Mouse (Mus musculus) cerebellum, postnatal 10 days (tissue): Measurements from ENCODE around the gene Hip1.

Experiments used
- DNase-seq, 2 experiments: peaks; one replicate each; pipeline ENCODE4 v3.0.0; 2021; ENCODE audit warnings: mixed read lengths in 2 of 2

The Hip1 gene

DNA sequence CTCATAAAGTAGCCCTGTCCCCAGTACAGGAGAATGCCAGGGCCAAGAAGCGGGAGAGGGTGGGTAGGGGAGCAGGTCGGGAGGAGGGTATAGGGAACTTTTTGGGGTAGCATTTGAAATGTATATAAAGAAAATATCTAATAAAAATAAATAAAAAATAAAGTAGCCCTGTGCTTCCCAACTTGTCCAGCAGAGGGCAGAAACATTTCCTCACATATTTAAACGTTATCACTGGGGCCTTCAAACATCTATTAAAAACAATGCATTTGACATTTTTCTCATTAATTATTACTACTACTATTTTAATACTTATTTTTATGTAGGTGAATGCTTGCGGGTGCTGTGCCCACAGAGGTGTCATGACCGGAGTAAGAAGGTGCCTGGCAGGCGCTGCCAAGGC lies 177.1 kb downstream of the Hip1 start:
- DNase-seq, result peak in 1 of 2 experiments; percentile 43

DNA sequence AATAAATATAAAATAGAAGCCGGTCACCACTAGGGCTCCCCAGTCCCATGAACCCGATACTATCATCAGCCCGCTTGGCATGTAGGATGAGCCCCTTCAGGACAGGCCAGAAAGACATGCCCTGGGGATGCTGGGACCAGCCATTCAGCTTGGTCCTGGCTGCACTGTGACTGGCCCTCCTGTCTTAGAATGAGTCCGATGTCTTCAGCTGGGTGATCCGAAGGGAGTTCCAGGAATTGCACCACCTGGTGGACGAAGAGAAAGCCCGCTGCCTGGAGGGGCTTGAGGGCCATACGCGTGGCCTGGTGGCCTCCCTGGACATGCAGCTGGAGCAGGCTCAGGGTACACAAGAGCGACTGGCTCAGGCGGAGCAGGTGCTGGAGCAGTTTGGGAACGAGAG lies 181.4 kb downstream of the Hip1 start:
- peak; percentile 59 to 66 for DNase-seq

DNA sequence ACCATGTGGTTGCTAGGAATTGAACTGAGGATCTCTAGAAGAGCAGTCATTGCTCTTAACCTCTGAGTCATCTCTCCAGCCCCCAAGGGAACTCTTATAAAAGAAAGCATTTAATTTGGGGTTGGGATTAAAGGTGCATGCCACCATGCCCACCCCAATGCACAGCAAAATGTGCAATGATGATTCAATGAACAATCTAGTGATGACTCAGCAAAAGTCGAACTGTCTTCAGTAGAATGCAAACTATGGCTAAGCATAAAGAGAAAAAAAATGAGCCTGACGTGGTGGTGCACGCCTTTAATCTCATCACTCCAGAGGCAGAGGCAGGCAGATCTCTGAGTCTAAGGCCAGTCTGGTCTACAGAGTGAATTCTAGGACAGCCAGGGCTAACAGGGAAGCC lies 182.3 kb downstream of the Hip1 start:
- no peak for DNase-seq

DNA sequence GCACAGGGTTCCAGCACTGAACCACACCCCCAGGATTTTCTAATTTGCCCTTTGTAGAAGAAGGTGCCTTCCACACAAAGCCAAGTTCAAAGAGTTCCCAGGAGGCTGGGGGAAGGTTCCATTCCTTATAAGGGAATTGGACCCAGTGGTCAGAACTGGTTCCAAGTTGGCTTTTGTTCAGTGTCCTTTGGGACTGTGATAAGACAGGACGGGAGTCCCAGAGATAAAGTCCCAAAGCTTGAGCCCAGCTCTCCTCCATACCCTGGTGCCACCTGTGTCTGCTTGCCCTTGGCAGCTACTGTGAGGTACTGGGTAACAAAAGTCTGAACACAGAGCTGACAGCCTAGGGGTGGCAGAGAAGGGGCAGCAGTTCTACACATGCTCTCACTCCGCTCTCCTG lies 185.1 kb downstream of the Hip1 start:
- no peak for DNase-seq

DNA sequence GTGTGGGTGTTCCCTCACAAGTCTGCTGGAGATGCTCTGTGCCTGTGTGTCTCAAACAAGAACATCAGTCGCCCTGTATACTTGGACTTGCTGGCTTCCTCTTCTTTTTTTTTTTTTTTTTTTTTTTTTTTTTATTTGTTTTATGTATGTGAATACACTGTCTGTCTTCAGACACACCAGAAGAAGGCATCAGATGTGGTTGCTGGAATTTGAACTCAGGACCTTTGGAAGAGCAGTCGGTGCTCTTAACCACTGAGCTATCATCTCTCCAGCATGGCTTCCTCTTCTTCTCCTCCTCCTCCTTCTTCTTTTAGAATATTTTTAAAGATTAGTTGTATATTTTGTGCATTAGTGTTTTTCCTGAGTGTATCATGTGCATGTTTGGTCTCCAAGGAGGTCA lies 187.4 kb downstream of the Hip1 start:
- no peak for DNase-seq
